Mouse (Mus musculus) adrenal gland, adult (tissue): ENCODE measurements around the gene 4931428F04Rik.
A peak's percentile ranks its signal among the peaks of the same experiment; 100 is the strongest.

Experiments
- DNase-seq, 2 experiments: peaks; one replicate each; pipeline ENCODE4 v3.0.0; 2022 to 2023; ENCODE audit warnings: low spot score in 1 of 2; ENCODE audit not compliant: inconsistent age in 2 of 2

Gene 4931428F04Rik

DNA sequence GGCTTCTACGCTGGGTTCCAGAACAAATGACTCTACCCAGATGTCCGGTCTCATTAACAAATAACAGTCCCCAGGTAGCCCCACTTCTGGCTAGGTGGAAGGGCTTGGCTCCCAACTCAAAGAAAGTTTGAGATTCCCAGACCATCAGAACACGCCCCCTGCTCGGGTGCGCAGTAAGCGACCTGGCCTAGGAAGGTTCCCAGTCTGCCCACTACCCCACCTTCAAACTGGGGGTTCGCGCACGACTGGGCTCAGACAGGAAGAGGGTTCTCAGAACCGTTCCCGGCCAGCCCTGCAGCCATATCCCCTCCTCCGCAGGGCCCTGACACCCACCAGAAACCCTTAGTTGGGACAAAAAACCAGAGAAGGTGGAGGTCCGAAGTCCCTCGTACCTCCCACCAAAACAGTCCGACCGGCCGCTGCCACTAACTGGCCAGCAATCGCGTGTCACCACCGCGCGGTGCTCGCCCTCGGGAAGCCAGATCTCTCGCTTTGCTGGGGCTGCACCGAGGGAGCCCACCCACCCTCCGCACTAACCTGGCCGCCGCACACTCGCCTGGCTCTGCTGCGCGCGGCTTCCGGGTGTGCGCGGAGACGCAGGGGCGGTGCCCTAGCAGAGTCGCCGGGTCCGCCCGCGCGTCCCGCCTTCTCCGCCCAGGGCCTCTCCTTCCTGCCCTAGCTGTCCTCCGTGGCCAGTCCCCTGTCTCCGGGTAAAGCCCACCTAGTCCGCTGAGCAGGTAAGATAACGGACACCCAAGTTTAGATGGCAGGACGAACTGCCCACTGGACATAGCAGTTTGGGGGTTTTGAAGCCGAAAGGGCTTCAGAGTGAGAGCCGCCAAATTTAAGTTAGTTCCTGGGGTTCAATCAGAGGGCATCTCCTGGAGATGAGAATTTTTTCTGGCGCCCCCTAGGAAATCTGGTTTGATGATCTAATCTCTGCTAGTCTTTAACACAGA lies 25.4 kb downstream of the 4931428F04Rik start, which contains the start of the genes Tradd and Fbxl8:
Tradd (minus strand) TSS at position 586 of the 959 bp plus-strand sequence.
Fbxl8 (plus strand) TSS at position 625 of the 959 bp plus-strand sequence.
- DNase-seq, result peak; percentile 88 to 94

DNA sequence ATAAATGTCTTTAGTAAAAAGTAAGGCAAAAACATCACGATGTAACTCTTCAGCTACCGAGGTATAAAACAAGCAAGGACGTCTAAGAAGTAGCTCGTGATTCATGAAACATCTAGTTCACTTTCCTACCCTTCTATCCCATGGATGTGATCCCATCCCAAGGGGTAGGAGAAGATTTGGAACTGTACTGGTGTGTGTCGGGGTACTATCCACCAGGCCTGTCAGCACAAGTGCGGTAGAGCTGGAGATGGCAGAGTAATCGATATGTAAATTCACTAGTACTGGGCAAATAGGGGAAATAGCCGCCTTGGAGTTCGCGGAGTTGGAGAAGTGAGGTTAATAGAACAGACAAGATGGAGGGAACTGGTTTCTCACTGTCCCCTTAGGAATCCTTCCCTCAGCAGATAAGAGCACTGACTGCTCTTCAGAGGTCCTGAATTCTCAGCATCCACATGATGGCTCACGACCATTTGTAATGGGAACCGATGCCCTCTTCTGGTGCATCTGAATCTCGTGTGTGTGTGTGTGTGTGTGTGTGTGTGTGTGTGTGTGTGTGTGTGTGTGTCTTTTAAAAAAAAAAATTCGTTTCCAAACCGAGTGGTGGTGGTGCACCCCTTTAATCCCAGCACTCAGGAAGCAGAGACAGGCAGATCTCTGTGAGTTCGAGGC lies 26.3 kb downstream of the 4931428F04Rik start:
- no peak for DNase-seq

DNA sequence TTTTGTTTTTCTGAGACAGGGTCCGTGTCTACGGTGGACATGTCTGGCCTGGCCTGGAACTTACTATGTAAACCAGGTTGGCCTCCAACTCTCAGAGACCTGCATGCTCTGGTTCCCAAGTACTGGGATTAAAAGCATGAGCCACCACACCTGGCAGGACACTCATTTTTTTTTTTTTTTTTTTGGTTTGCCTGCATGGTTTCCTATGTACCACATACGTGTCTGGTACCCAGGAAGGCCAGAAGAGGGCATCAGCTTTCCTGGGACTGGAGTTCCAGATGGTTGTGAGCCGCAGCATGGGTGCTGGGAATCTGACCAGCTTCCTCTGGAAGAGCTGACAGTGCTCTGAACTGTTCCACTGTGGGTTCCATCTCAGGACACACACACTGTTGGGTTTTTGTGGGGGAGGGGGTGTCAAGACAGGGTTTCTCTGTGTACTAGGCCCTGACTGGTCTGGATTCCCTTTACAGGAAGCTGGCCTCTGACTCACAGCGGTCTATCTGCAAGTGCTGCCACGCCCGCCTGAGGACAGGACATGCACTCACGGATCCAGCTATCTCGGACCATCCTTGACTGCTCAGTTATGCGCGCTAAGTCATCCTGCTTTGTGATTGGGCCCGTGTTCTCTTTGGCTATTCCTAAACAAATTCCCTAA lies 28.2 kb downstream of the 4931428F04Rik start:
- no peak for DNase-seq

DNA sequence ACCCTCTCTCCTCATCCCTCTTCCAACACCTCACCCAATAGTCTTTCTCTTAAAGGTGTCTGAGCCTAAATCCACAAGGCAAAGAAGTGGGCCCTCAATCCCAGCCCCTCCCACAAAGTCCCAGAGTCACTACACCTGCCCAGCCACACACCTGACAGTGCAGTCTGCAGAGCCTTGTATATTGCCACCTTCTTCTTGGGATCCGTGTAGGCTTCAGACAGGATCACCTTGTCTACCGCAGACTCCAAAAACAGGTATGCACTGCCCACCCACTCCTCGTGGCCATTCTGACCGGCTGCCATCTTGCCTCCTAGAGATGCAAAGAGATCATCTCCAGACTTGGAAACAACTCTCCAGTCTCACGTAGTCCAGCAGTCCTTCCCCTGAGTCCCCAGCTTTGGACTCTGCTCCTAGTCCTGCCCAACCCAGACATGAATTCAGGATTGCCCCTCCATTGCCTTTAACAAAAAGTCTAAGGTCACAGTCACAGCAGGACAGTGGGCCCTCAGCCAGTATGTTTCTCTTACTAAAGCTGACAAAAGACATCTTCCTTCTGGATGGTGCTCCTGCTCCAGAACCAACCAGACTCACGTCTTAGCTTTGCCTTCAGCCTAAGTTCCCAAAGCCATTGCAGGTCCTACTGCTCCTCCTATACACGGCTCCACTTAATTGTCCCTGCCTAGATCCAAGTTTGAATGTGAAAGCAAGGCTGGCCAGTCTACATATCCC lies 29.1 kb downstream of the 4931428F04Rik start:
- no peak for DNase-seq

DNA sequence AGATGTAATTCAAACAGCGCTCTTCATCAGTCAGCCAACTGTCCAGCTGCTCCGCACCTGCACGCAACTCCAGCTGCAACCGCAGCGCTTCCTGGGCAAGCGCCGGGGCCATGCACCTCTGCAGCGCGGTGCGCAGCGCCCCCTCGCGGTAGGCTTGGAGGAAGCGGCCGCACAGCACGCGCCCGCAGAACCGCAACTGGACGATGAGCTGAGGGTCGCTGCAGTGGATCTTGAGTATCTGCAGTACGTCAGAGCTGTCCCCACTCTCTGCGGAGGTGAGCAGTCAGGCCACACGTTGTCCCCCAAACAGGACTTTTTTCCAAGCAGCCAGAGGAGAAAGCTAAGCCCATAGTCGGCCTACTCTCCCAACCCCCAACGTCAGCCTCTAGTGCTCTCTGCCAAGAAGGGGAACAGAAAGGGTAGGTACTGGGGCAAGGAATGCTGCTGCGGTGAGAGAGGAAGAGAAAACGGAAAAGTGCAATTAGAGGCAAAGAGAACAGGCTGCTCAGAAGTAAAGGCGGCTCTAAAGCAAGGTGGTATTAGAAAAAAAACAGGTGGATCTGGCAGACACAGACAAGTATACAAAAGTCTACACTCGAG lies 29.8 kb downstream of the 4931428F04Rik start:
- peak; percentile 77 to 92 for DNase-seq

DNA sequence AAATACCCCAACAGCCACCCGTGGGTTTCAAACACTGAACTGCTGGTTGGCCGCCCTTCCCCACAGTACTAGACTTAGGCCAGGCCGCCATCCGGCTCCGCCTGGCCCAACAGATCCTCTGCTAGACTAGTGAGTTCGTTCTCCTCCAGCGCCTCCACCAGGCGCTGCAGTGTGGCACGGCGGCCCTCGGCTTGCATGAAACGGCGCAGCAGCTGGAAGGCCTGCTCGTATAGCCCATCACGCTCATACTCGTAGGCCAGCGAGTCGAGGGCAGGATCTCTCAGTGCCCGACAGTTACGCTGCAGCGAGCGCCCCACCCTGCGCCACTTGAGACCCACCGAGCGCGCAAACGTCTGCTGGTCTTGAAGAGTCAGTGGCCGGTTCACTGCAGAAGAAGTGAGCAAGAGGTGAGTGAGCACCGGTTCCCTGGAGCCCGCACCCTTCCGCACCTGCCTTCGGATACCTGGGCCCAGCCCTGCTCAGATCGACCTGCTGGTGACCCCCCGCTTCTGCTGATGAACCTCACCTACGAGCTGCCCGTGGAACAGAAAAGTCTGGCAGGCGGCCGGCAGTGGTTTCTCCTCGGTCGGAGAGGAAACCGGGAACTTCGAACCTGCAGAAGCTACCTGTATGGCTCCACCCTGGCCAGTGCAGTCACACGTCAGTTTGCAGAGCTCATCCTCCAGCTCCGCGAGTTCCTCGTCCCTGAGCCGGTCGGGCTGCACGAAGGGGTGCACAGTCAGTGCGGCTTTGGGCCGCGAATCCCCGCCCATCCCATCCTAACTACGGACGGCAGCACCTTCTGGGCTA lies 30.5 kb downstream of the 4931428F04Rik start:
- peak; percentile 18 to 44 for DNase-seq

DNA sequence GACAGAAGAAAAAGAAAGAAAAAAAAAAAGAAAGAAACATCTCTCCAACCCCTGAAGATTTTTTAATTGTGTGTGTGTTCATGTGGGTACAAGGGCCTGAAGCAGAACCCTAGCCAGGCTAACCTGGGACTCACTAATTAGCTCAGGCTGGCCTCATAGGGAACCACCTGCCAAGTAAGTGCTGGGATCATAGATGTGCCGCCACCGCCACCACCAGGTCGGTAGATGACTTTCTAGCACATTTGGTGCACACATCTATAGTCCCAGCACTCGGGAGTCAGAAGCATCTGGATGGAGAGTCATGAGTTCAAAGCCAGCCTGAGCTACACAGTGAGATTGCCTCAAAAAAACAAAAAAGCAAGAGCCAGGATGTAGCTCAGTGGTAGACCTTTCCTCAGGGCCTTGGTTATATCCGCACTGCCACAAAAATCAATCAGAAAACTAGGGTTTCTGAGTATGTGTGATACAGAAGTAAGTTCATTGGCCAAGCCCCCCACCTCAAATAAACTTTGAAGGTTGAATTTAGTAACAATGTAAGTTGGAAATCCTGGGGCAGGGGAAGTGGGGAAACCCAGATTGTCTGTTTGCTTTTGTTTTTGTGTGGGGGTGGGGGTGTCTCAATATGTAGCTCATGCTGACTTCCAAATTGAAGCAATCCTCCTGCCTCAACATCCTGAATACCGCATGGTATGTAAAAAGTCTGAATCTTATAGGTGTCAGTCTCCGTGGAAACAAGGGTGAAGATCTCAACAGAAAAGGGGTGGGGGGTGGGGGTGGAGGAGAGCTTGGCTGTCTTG lies 32.1 kb downstream of the 4931428F04Rik start:
- DNase-seq, result peak in 1 of 2 experiments; percentile 16

DNA sequence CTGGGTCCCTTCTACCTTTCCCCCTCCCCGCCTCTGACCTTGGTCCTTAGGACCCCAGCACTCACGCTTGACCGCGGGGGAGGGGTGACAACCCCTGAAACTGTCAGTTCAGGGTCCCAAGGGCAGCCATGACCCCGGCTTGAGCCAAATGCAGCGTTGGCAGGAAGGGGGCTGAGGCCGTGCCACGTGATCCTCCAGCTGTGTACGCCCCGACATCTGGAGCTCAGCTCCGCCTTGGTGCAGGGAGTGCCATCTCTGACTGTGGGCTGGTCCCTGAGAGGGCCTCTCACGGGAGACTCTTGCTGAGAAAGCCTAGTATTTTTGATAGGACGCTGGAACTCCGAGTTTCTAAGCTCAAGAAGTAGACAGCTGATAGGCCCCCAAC lies 34.7 kb downstream of the 4931428F04Rik start, which contains the start of gene B3gnt9:
B3gnt9 (minus strand) TSS at position 188 of the 385 bp plus-strand sequence.
- DNase-seq, result peak; percentile 59 to 77

DNA sequence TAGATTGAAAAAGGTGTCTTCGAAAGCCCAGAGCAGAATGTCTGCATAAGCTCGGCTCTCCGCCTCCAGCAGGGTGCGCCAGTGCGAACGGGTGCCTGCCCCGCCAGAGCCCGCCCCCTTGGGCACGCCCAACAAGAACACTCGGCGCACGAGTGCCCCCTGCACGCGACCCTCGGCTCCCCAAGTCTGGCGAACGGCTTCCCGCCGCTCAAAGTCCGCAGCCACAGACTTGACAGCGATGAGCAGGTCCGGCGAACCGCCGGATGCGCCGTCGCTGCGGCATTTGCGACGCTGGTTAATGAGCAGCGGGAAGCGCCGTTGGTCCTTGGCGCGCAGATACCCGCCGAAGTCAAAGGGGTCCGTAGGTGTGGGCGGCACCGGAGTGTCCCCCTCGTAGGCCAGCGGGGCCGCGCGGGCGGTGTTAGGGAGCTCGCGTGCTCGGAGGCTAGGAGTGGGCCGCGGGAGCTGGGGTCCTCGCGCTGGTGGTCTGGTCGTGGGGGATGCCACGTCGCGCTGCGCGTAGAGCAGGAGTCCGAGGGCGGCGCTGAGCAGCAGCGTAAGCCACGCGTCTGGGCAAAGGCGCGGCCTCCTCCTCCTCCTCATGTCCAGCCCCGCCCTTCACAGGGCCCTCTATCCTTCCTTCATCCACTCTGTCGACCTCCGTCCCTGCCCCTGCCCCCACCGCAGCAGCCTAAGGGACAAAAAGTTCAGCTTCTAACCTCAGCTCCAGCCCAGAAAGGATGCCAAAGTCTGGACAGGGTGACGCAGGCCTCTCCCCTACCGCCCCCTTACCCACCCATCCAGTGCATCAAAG lies 35.3 kb downstream of the 4931428F04Rik start:
- DNase-seq, result peak; percentile 88 to 95

DNA sequence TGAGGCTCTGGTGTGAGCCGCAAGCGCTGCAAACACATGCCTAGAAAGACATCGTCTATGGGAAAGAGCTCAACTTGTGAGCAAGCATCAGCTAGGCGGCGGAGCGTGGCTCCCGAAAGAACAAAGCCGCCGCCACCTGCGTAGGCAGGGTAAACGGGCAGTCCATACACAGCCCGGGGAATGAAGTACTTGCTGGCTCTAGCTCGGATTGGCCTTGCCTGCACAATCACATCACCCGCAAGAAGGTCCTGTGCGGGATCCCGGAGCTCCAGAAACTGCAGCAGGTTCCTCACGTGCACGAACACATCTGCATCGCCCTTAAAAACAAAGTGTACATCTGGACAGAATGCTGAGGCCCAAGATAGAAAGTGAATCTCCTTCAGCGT lies 35.9 kb downstream of the 4931428F04Rik start:
- no peak for DNase-seq

DNA sequence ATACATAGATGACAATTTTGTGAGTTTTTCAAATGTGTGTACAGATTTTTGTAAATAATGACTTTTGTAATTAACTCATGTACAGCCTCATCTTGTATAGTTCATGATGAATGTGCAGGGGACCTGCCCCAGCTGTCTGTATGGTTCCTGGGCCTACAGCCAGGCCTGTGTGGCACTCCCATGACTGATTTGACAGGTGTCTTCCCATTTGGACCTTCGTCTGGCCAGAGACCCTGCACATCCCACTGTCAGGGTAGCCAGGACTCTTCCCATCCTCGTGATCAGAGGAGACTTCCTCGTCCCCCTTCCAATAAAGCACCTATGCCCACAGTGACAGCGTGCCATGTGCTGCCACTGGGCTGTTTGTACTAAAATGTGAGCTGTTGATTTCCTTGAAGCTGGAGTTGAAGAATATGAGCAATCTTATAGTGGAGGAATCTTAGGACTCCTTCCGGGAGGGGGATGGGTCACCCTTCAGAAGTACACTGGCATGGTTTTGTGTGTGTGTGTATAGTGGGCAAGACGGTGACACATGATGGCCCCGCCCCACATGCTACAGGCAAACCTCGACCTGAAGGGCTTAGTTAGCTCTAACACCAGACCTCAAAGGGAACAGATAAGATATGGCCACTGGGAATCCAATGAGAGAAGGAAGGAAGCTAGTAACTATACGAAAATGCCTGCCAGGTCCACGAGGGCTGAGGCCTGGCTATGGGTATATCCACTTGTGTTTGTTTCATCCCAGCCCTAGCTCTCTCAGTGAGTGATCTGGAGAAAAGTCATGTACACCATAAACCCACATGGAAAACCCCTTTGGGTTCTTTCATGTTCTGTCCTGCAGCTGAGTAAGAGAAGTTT lies 36.8 kb downstream of the 4931428F04Rik start:
- no peak for DNase-seq

DNA sequence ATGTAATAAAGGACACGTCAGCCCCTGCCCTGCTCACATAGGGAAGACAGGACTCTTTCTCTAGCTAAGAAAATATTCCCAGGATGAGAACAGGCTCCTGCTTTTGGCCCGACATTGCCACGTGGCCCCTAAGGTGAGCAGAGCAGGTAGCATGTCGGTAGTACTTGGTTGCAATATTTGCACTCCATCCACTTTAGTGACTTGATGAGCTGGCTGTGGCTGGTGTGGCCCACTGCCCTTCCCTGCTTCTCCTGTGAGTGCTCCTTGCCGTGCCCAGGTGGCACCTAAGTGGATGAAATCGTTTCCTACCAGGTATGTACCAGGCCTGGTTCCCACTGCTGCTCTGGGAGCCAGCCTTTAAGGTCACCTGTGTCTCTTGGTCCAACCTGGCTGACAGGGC lies 37.7 kb downstream of the 4931428F04Rik start:
- DNase-seq, result no peak

DNA sequence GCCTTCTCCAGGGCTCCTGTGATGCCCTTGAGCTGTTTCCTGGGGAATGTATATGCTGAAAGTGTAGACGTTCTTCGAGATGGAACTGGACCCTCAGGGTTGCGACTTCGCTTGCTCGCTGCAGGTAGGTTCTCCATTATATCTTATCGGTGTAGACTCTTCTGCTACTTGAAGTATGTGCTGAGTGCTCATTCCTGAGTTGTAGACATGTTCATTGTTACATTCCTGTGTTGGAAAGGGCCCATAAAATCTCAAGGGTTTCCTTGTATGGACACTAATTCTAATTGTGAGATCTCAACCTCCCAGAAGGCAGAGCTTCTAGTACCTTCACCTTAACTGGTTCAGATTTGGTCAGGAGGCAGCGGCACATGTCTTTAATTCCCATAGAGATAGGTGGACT lies 48.6 kb downstream of the 4931428F04Rik start:
- no peak for DNase-seq

DNA sequence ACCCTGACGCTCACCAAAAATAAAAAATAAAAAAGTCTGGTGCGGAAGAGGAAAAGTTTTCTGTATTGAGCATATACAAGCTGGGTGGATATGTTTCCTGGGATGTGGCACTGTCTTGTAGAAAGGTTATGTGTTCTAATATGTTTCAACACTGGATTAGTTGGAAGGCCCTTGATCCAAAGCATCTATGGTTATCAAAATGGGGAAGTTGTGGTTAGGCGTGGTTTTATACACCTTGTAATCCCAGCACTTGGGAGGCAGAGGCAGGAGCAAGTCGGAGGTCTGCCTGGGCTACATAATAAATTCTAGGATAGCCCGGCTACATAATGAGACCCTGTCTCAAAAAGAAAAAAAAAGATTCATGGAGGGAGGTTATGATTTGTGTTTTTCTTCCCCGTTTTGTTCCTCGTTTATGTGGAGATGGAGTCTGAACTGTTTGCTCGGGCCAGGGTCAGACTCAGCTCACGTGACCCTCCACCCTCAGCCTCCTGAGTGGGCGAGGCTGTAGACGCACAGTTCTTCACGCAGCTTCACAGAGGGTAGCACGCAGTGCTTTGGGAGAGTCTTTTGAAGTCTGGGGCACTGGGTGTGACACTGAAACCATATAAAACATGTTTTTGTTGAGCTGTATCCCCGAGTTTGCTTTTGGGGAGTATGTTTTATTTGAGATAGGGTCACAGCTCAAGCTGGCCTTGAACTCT lies 52.1 kb downstream of the 4931428F04Rik start:
- DNase-seq, result no peak

DNA sequence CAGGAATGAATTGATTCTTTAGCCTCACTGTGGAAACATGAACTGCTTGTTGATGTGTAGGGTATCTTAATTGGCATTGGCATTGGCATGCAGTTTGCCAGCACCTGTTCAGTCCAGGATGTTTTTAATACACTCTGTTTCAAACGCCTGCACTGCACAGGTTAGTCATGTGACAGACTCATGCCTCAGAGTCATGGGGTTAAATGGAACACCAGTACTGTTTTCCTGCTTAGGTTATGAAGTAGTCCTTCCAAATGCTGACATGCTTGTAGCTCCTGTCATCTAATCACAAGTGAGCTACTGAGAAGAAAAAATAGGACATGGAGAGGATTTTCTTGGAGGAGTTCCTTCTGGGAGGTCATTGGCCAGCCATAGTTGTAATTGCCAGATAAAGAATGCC lies 54.5 kb downstream of the 4931428F04Rik start:
- DNase-seq, result no peak
